8 mouse cellular contexts compared by ENCODE assay signal in genomic region chr14:26533267-26533666, GRCm38 (mm10). TPM values are rescaled to one million over a fixed set of nuclear protein-coding genes. Genes with fewer than 3 reads are reported as not detected.
DNase-seq lines count a peak whose midpoint lies in the region; ATAC-seq and TF ChIP-seq lines count a peak whose summit lies in the region.

No protein-coding gene starts in this region.

- H3K27me3 ChIP-seq in CH12.LX (replicated peaks), result no peaks in the 10 kb centered on the region
- no peaks in the 10 kb centered on the region for H3K27me3 ChIP-seq in embryonic facial prominence, embryonic 14.5 days (replicated peaks; ENCODE audit: control insufficient read depth, insufficient read depth, low read length)
- no peaks in the 10 kb centered on the region for H3K27me3 ChIP-seq in kidney, embryonic 16.5 days (ENCODE audit: insufficient read depth, low read length)
- H3K27me3 ChIP-seq in midbrain, embryonic 13.5 days, result no peaks in the 10 kb centered on the region

- peak overlapping the region; percentile 91 for H3K4me2 ChIP-seq in CH12.LX (ENCODE audit: insufficient read depth, low read depth, poor library complexity, severe bottlenecking)
- H3K4me2 ChIP-seq in embryonic facial prominence, embryonic 14.5 days (ENCODE audit: low read depth, low read length), result peak overlapping the region; percentile 69
- peak overlapping the region; percentile 81 for H3K4me2 ChIP-seq in kidney, embryonic 16.5 days (replicated peaks; ENCODE audit: low read depth, low read length)
- H3K4me2 ChIP-seq in midbrain, embryonic 13.5 days (replicated peaks), result peak overlapping the region; percentile 81

- peak overlapping the region; percentile 74 to 100 (median 95) for H3K4me3 ChIP-seq in CH12.LX (replicated peaks in 1 of 3; ENCODE audit: low read depth in 2 of 3, low read length in 2 of 3, poor library complexity in 1 of 3)
- peak overlapping the region; percentile 86 for H3K4me3 ChIP-seq in embryonic facial prominence, embryonic 14.5 days (ENCODE audit: low read depth, low read length)
- peak overlapping the region; percentile 94 for H3K4me3 ChIP-seq in kidney, embryonic 16.5 days (ENCODE audit: low read length)
- H3K4me3 ChIP-seq in midbrain, embryonic 13.5 days (replicated peaks), result peak overlapping the region; percentile 83

- H3K27ac ChIP-seq in CH12.LX (ENCODE audit: insufficient read depth, low read depth), result peak overlapping the region; percentile 3; the same call in 1 of the 2 replicates
- H3K27ac ChIP-seq in embryonic facial prominence, embryonic 14.5 days (replicated peaks; ENCODE audit: low read depth, low read length), result no peak overlapping the region
- H3K27ac ChIP-seq in kidney, embryonic 16.5 days (ENCODE audit: low read length), result no peak overlapping the region
- no peak overlapping the region for H3K27ac ChIP-seq in midbrain, embryonic 13.5 days

- peaks cover 56% of the 10 kb centered on the region for H3K79me2 ChIP-seq in CH12.LX (replicated peaks; ENCODE audit: control insufficient read depth, extremely low read depth, insufficient read depth, poor library complexity, severe bottlenecking)

- 18% methylated on average over 19 of the region's 19 CpGs for WGBS in embryonic facial prominence, embryonic 14.5 days
- WGBS in kidney, embryonic 16.5 days, result 26% methylated on average over 19 of the region's 19 CpGs
- WGBS in midbrain, embryonic 13.5 days, result 26% methylated on average over 19 of the region's 19 CpGs

- in situ Hi-C loops in CH12.LX (cut with MboI; ENCODE audit: low pct_ligation_motif_present, low pct_unique_long_range_greater_than_20kb, low sequenced_read_pairs), result no loop called here

- no peak for TF ChIP-seq CTCF in CH12.LX (conservative IDR thresholded peaks at IDR 0.05 in 1 of 2, IDR thresholded peaks at IDR 0.05 in 1 of 2; ENCODE audit: low read depth in 2 of 2, low read length in 2 of 2)

- H3K9ac ChIP-seq in CH12.LX (ENCODE audit: insufficient read depth, low read depth), result peak overlapping the region; percentile 96
- H3K9ac ChIP-seq in embryonic facial prominence, embryonic 14.5 days (ENCODE audit: low read depth, low read length), result peak overlapping the region; percentile 86
- peak overlapping the region; percentile 94 for H3K9ac ChIP-seq in kidney, embryonic 16.5 days (replicated peaks; ENCODE audit: low read length)
- H3K9ac ChIP-seq in midbrain, embryonic 13.5 days (replicated peaks), result peak overlapping the region; percentile 89

- DNase-seq in embryo, embryonic 9.5 days (ENCODE audit: extremely low spot score), result peak; percentile 2
- DNase-seq in embryo, embryonic 10 days (ENCODE audit: low spot score), result no peak
- DNase-seq in CH12.LX (ENCODE audit: extremely low read depth), result no peak
- DNase-seq in embryonic facial prominence, embryonic 14.5 days (ENCODE audit: low spot score), result no peak
- DNase-seq in thymus, postnatal 4 days, result peak; percentile 42
- DNase-seq in layer of hippocampus, adult 11-12 months (ENCODE audit: low spot score), result no peak

- peaks cover 0 to 37% of the 10 kb centered on the region in 2 experiments; a peak in 2 of 4 replicates for H3K4me1 ChIP-seq in CH12.LX (ENCODE audit: control insufficient read depth in 1 of 2, insufficient read depth in 2 of 2)
- peaks cover 28% of the 10 kb centered on the region for H3K4me1 ChIP-seq in embryonic facial prominence, embryonic 14.5 days (ENCODE audit: control insufficient read depth, insufficient read depth, low read length)
- peaks cover 37% of the 10 kb centered on the region for H3K4me1 ChIP-seq in kidney, embryonic 16.5 days (ENCODE audit: insufficient read depth, low read length)
- H3K4me1 ChIP-seq in midbrain, embryonic 13.5 days (replicated peaks), result peaks cover 52% of the 10 kb centered on the region

- TF ChIP-seq EP300 in CH12.LX (IDR thresholded peaks at IDR 0.05; ENCODE audit: low read length), result no peak

- no peak for TF ChIP-seq RAD21 in CH12.LX (IDR thresholded peaks at IDR 0.05; ENCODE audit: low read depth, low read length)

- dilution Hi-C loops in CH12.LX (cut with MboI; ENCODE audit: extremely low pct_ligation_motif_present, extremely low pct_unique_long_range_greater_than_20kb, low sequenced_read_pairs), result no loop called here

- peaks cover 0 to 21% of the 10 kb centered on the region in 2 experiments for H3K36me3 ChIP-seq in CH12.LX (replicated peaks in 1 of 2; ENCODE audit: control insufficient read depth in 1 of 2, insufficient read depth in 1 of 2, low read length in 1 of 2)
- H3K36me3 ChIP-seq in embryonic facial prominence, embryonic 14.5 days (ENCODE audit: control insufficient read depth, insufficient read depth, low read length), result 0 out of 2 replicates have a peak, but pooled peaks cover 9% of the 10 kb centered on the region
- H3K36me3 ChIP-seq in kidney, embryonic 16.5 days (ENCODE audit: insufficient read depth, low read length), result 0 out of 2 replicates have a peak, but pooled peaks cover 2% of the 10 kb centered on the region
- 0 out of 2 replicates have a peak, but pooled peaks cover 7% of the 10 kb centered on the region for H3K36me3 ChIP-seq in midbrain, embryonic 13.5 days

- no peak for ATAC-seq in embryonic facial prominence, embryonic 14.5 days (ENCODE audit: low read depth)
- ATAC-seq in kidney, embryonic 16.5 days (ENCODE audit: low FRiP score, low TSS enrichment), result no peak
- ATAC-seq in midbrain, embryonic 13.5 days, result no peak

- H3K9me3 ChIP-seq in CH12.LX (replicated peaks; ENCODE audit: low read length), result no peaks in the 10 kb centered on the region
- H3K9me3 ChIP-seq in embryonic facial prominence, embryonic 14.5 days (ENCODE audit: control insufficient read depth, low read length), result no peaks in the 10 kb centered on the region
- no peaks in the 10 kb centered on the region for H3K9me3 ChIP-seq in kidney, embryonic 16.5 days (ENCODE audit: low read length)
- no peaks in the 10 kb centered on the region for H3K9me3 ChIP-seq in midbrain, embryonic 13.5 days

- TF ChIP-seq POLR2A in CH12.LX (IDR thresholded peaks at IDR 0.05; ENCODE audit: low read depth, low read length), result no peak

TF ChIP-seq in CH12.LX, 34 proteins besides CTCF, POLR2A, EP300 and RAD21:
- TF ChIP-seq UBTF (IDR thresholded peaks at IDR 0.05; ENCODE audit: low read depth, low read length) (no peak), CHD1 (IDR thresholded peaks at IDR 0.05; ENCODE audit: low read depth, low read length) (0 out of 2 replicates have a peak, but pooled peaks have one; percentile 6)
TF ChIP-seq in CH12.LX: peak in this region for 1.

RNA-seq across cellular contexts. Expression of gene Slmap, which starts 1.5 kb away (rescaled TPM):
- total RNA-seq in CH12.LX (2012; rRNA removed) (17.2 and 19.0 TPM in 2 replicates), CH12.LX (2014; rRNA removed) (51.0 and 54.2 TPM in 2 replicates)
- 61.0 and 64.0 TPM in 2 replicates for polyA plus RNA-seq in CH12.LX (2012; ENCODE audit: insufficient read length, low read depth)
- polyA plus RNA-seq in embryonic facial prominence, embryonic 14.5 days (2014; fragmentation: Nextera tagmentation; extraction: Ambion mirVana), result 28.0 and 28.9 TPM in 2 replicates
- polyA plus RNA-seq in kidney, embryonic 16.5 days (2015; fragmentation: Nextera tagmentation; extraction: Ambion mirVana), result 18.0 and 18.4 TPM in 2 replicates
- 12.5 and 14.6 TPM in 2 replicates for polyA plus RNA-seq in midbrain, embryonic 13.5 days (2015; fragmentation: Nextera tagmentation; extraction: Ambion mirVana)

RNA-seq across cellular contexts. Expression of gene Dennd6a, which starts 40.4 kb away (rescaled TPM):
- total RNA-seq in CH12.LX (2012; rRNA removed) (6.5 and 7.3 TPM in 2 replicates), CH12.LX (2014; rRNA removed) (21.2 and 22.9 TPM in 2 replicates)
- polyA plus RNA-seq in CH12.LX (2012; ENCODE audit: insufficient read length, low read depth), result 11.9 and 13.0 TPM in 2 replicates
- polyA plus RNA-seq in embryonic facial prominence, embryonic 14.5 days (2014; fragmentation: Nextera tagmentation; extraction: Ambion mirVana), result 27.8 and 28.5 TPM in 2 replicates
- polyA plus RNA-seq in kidney, embryonic 16.5 days (2015; fragmentation: Nextera tagmentation; extraction: Ambion mirVana), result 29.9 and 30.9 TPM in 2 replicates
- polyA plus RNA-seq in midbrain, embryonic 13.5 days (2015; fragmentation: Nextera tagmentation; extraction: Ambion mirVana), result 19.7 and 21.8 TPM in 2 replicates

Comparison
In these comparisons a context has a peak if more than half of its experiments do, and no peak if none do; other contexts are left out.
1. DNase-seq: peak in embryo, embryonic 9.5 days (single experiment) and thymus, postnatal 4 days (single experiment); none in embryo, embryonic 10 days (single experiment), CH12.LX (single experiment), embryonic facial prominence, embryonic 14.5 days (single experiment) and layer of hippocampus, adult 11-12 months (single experiment).
2. Peak in every context shown above with its lines, with median percentiles within 50 percentile points of each other: H3K4me2 ChIP-seq, H3K4me3 ChIP-seq and H3K9ac ChIP-seq.